Mouse (Mus musculus): Measurements from ENCODE around the gene Gm13178.

Gene Gm13178

GRCm38 (mm10) chr4:144721304-144721703 is at the start of gene Gm13178:
Gene Gm13178 (minus strand): TSS chr4:144721404.
- DNase-seq = no peak

GRCm38 (mm10) chr4:144765722-144766121 is 44.5 kb upstream of the Gm13178 start:
- DNase-seq = peak; percentile 12

- DNase-seq = no peak
Measured at GRCm38 (mm10) chr4:144749139-144749538, 27.9 kb upstream of the Gm13178 start.

GRCm38 (mm10) chr4:144719691-144720090 is 1.5 kb downstream of the Gm13178 start:
- DNase-seq = no peak

DNA sequence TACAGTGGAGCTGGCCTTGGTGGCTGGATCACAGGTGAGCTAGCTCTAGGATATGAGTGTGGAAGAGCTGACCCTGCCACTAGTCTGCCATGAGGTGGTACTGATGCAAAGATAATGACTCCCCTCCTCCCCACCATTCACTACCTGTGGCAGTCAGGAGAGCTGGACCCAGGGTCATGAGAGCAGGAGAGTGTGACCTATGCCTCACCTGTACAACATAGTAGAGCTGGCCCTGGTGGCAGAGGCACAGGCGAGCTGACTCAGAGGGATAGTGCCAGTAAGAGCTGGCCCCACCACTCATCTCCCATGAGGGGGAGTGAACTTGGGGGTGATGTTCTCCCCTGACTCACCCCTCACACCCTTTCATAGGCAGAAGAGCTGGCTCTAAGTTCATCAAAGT is 2.9 kb downstream of the Gm13178 start:
- no peak for DNase-seq

DNA sequence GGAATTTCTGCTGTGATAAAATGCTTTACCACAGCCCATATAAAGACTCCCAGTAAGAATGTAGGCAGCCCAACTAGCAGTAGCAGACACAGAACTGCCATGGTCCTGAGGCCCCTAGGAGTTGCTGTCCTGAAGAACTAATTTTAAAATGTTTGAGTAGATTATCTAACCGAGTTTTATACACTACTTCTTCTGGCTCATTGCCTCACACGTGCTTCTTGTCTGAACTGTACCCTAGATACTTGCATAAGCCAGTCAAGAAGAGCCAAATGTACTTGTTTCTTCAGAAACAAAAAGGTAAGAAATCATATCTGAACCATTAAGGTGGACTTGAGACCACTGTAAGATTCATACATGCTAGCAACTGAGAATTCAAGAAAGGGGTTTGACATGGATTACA is 34.9 kb downstream of the Gm13178 start, which contains the start of gene Gm436:
Gene Gm436 (minus strand): TSS at position 101 of the 400 bp plus-strand sequence.
- no peak for DNase-seq

All from cerebellum, adult 8-10 months (tissue).